Mouse (Mus musculus) testis, adult 2 months (tissue): Measurements from ENCODE around the gene Dtnbp1. TPM values are rescaled to one million over a fixed set of nuclear protein-coding genes. Genes with fewer than 3 reads are reported as not detected.

ENCODE experiments used
- H3K27ac ChIP-seq: fragments of 200-500 bp; 2 replicates; pipeline ENCODE4 v1.5.1; 2012; ENCODE audit warnings: low read depth, low read length; ENCODE audit not compliant: control insufficient read depth, insufficient read depth
- H3K27me3 ChIP-seq: fragments of 200-500 bp; 2 replicates; pipeline ENCODE4 v1.6.1; 2012; ENCODE audit warnings: mild to moderate bottlenecking, low read length, moderate library complexity; ENCODE audit not compliant: control insufficient read depth, insufficient read depth
- H3K36me3 ChIP-seq: fragments of 200-500 bp; 2 replicates; pipeline ENCODE4 v1.6.1; 2012; ENCODE audit warnings: mild to moderate bottlenecking, low read length; ENCODE audit not compliant: control insufficient read depth, insufficient read depth
- H3K4me1 ChIP-seq: fragments of 200-500 bp; 2 replicates; pipeline ENCODE4 v1.6.1; 2012; ENCODE audit warnings: low read length; ENCODE audit not compliant: control insufficient read depth, insufficient read depth
- H3K4me3 ChIP-seq: fragments of 200-500 bp; 2 replicates; pipeline ENCODE4 v1.5.1; 2012; ENCODE audit warnings: low read depth, mild to moderate bottlenecking, low read length, moderate library complexity, mixed read lengths; ENCODE audit not compliant: control insufficient read depth
- CTCF ChIP-seq: fragments of 200-500 bp; IDR thresholded peaks from 2 replicates; pipeline ENCODE4 v1.5.1; 2012; ENCODE audit warnings: low read depth, mild to moderate bottlenecking, inconsistent platforms, low read length, moderate library complexity; ENCODE audit not compliant: control insufficient read depth, insufficient read depth, insufficient replicate concordance
- POLR2A ChIP-seq: fragments of 200-500 bp; IDR thresholded peaks from 2 replicates; pipeline ENCODE4 v1.6.1; 2012; ENCODE audit warnings: low read depth, mild to moderate bottlenecking, inconsistent platforms, low read length, moderate library complexity; ENCODE audit not compliant: control insufficient read depth
- polyA plus RNA-seq: library from polyadenylated mRNA; depleted of rRNA; stranded (reverse); fragments of >200 nt; gene quantifications from 2 replicates; pipeline ENCODE4 v1.2.3, GENCODE M21; 2012

The Dtnbp1 gene
- polyA plus RNA-seq, 1 experiment, result 96.7 TPM

DNA sequence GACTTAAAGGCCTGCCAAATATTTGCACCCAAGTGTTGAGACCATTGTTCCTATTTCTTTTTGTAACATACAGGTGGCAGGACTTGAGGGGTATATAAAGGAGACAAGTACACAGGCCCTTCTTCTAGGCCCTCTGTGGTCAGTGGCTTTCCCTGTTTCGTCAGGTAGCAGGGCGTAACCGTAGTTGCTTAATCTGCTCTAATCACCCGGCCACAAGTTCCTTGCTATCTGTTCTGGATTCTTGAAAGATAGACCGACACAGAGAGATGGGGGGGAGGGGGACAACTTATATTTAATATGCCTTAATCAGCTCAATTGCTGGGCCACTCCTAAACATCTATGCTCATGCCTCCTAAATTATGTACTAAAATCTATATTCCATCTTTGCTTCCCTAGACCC lies 86.6 kb downstream of the Dtnbp1 start:
- no peaks in the 10 kb centered on the region; the same call in 1 of the 2 replicates for H3K4me1 ChIP-seq
- no peaks in the 10 kb centered on the region for H3K36me3 ChIP-seq
- no peak overlapping the region for H3K27ac ChIP-seq
- TF ChIP-seq POLR2A, result no peak
- no peak for TF ChIP-seq CTCF
- H3K27me3 ChIP-seq, result no peaks in the 10 kb centered on the region
- no peak overlapping the region for H3K4me3 ChIP-seq

DNA sequence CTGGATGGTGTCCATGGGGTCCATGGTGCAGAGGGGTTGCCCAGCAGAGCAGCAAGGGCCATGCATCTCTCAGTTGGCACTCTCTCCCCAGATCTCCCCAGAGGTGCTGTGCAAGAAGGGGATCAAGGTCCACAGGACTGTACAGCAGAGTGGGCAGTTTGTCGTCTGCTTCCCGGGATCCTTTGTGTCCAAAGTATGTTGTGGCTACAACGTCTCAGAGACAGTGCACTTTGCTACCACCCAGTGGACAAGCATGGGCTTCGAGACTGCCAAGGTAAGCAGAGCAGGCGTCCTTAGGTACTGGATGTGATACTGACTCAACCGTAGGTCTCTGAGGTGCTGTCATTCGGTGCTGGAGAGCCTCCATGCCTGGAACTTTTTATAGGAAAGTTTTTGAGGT lies 88.4 kb downstream of the Dtnbp1 start:
- no peaks in the 10 kb centered on the region for H3K36me3 ChIP-seq
- H3K4me1 ChIP-seq, result no peaks in the 10 kb centered on the region; the same call in 1 of the 2 replicates
- no peak overlapping the region for H3K4me3 ChIP-seq
- no peaks in the 10 kb centered on the region for H3K27me3 ChIP-seq
- H3K27ac ChIP-seq, result no peak overlapping the region
- TF ChIP-seq POLR2A, result no peak
- peak; percentile 36; the same call in 1 of the 2 replicates for TF ChIP-seq CTCF

DNA sequence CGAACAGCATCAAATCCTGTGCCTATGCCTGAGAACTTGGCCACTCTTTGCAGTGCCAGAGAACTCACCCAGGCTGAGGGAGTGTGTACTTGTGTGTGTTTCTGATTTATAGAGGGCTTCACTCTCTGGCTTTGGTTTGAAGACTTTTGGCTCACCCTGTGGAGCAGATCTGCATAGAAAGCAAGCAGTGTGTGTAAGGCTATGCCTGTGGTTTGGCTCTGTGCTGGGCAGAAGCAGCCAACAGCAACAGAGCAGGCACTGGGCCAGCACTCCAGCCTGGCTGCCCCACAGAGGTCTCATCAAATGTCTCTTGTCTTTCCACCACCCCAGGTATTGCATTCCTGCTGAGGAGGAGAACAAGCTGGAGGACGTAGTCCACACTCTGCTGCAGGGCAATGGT lies 89.1 kb downstream of the Dtnbp1 start:
- TF ChIP-seq POLR2A (no peak), CTCF (no peak)
- no peaks in the 10 kb centered on the region for H3K27me3 ChIP-seq
- H3K4me3 ChIP-seq, result no peak overlapping the region
- H3K4me1 ChIP-seq, result peaks cover 3% of the 10 kb centered on the region; the same call in 1 of the 2 replicates
- no peak overlapping the region for H3K27ac ChIP-seq
- no peaks in the 10 kb centered on the region for H3K36me3 ChIP-seq

DNA sequence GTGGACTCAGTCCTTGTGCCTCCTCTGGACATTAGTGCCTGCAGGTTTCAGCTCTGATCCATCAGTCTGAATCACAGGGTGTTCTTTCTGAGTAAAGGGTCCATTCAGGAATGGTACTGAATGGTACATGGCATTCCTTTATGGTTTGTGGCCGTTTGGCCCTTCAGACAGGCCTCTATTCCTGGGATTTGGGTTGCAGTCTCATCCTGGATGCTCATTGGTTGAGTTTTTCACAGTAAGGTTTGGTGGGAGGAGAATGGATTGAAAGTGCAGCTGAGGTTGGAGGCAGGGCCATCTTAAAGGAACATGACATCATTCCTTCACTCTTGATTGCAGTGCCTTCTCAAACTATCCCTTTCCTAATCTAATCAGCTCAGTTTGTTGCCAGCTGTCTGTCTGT lies 93.2 kb downstream of the Dtnbp1 start:
- Histone ChIP-seq H3K27ac (no peak overlapping the region), H3K36me3 (no peaks in the 10 kb centered on the region), H3K4me3 (no peak overlapping the region), H3K4me1 (peaks cover 3% of the 10 kb centered on the region; the same call in 1 of the 2 replicates), H3K27me3 (no peaks in the 10 kb centered on the region)
- no peak for TF ChIP-seq POLR2A
- no peak for TF ChIP-seq CTCF

DNA sequence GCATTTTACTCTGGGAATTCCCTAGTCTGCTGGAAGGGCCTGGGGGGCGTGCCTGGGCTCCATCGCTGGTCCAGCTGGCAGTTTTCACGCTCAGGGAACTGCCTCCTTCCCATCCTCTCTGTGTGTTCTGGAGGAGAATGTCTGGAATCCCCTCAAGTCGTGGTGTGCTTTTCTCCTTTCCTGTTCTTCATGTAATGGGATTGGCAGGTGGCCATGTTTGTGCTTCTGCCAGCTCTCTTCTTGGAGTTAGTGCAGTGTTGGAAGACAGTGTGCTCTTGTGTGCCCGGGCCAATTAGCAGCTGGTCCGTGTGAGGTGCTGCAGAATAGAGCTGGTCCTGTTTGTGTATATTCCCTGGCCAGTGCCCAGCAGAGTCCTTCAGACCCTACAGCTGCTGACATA lies 94.2 kb downstream of the Dtnbp1 start:
- Histone ChIP-seq H3K4me3 (no peak overlapping the region), H3K36me3 (no peaks in the 10 kb centered on the region), H3K27ac (no peak overlapping the region), H3K4me1 (peaks cover 3% of the 10 kb centered on the region; the same call in 1 of the 2 replicates), H3K27me3 (no peaks in the 10 kb centered on the region)
- TF ChIP-seq POLR2A, result no peak
- no peak for TF ChIP-seq CTCF

DNA sequence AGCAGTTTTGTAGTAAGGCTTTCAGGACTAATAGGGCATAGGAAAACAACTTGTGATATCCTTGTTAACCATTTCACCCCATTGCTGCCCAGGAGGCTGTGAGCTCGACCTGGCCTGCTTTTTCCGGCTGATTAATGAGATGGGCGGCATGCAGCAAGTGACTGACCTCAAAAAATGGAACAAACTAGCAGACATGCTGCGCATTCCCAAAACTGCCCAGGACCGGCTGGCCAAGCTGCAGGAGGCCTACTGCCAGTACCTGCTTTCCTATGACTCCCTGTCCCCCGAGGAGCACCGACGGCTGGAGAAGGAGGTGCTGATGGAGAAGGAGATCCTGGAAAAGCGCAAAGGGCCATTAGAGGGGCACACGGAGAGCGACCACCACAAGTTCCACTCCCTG lies 95.8 kb downstream of the Dtnbp1 start:
- no peak overlapping the region; the same call in 1 of the 2 replicates for H3K27ac ChIP-seq
- H3K4me1 ChIP-seq, result peaks cover 3% of the 10 kb centered on the region; the same call in 1 of the 2 replicates
- no peaks in the 10 kb centered on the region for H3K36me3 ChIP-seq
- H3K4me3 ChIP-seq, result no peak overlapping the region
- TF ChIP-seq POLR2A (no peak), CTCF (no peak)
- H3K27me3 ChIP-seq, result no peaks in the 10 kb centered on the region

DNA sequence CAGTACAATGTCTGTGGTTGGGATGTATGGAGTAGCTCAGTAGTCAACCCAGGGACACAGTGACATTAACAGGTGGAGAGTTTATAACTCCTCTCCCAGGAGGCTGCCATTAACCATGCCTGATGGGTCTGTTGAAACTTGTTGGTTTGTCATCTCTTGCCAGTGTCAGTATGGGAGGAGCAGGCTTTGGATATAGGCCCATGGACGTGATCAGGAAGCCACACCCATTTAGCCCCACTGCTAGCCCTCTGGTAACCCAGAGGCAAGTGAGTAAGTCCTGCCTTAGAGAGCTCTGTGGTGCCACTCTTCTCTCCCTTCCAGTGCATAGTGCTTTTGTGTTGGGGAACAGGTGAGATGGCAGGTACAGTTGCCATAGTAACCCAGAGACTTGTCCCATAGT lies 97.7 kb downstream of the Dtnbp1 start:
- no peaks in the 10 kb centered on the region for H3K36me3 ChIP-seq
- no peak overlapping the region for H3K27ac ChIP-seq
- peaks cover 3% of the 10 kb centered on the region; the same call in 1 of the 2 replicates for H3K4me1 ChIP-seq
- no peak overlapping the region for H3K4me3 ChIP-seq
- TF ChIP-seq CTCF (no peak), POLR2A (no peak)
- no peaks in the 10 kb centered on the region for H3K27me3 ChIP-seq

DNA sequence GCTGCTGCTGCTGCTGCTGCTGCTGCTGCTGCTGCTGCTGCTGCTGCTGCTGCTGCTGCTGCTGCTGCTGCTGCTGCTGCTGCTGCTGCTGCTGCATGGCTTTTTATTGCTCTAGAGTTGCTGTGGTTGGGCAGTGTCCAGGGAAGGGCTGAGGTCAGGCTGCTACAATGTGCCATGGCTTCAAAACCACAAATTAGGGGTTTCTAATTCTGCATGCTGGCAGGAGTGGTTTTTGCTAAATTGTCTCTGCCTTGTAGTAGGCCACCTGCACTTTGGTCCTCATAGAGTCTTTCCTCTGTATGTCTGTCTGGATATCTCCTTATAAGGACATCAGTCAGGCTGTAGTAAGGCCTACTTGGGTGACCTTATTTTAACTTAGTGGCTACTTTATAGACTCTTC lies 98.5 kb downstream of the Dtnbp1 start:
- no peaks in the 10 kb centered on the region for H3K36me3 ChIP-seq
- no peak overlapping the region for H3K4me3 ChIP-seq
- no peak for TF ChIP-seq POLR2A
- TF ChIP-seq CTCF, result no peak
- peaks cover 3% of the 10 kb centered on the region; the same call in 1 of the 2 replicates for H3K4me1 ChIP-seq
- no peaks in the 10 kb centered on the region for H3K27me3 ChIP-seq
- H3K27ac ChIP-seq, result no peak overlapping the region
